Mouse (Mus musculus): ENCODE data around the gene Zdhhc13. TPM values are rescaled to one million over a fixed set of nuclear protein-coding genes. Genes with fewer than 3 reads are reported as not detected.

Zdhhc13 gene
- polyA plus RNA-seq, 1 experiment from 2014 or later = 38.6 TPM

DNA sequence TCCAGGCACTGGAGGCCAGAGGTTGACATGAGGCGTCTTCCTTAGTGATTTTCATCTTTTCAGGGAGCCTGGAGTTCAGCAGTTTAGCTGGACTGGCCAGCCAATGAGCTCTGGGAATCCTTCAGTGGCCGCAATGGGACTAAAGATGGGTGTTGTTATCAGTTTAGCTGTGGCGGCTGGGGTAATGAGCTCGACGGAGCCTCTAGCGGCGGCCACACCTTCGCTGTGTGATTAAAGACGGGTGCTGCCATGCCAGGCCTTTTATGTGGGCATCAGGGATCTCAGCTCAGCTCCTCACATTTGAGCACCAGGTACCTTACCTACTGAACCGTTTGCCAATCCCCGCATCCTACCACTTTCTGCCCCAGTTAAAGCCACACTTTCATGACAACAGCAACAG lies 82.5 kb downstream of the Zdhhc13 start:
- H3K27ac ChIP-seq = no peak overlapping the region
- no peak for ATAC-seq (ENCODE audit: low FRiP score)
- no peak overlapping the region for H3K4me2 ChIP-seq
- no peaks in the 10 kb centered on the region for H3K4me1 ChIP-seq (replicated peaks)
- WGBS = 97% methylated on average over 11 of the region's 11 CpGs
- no peaks in the 10 kb centered on the region for H3K9me3 ChIP-seq
- H3K4me3 ChIP-seq = no peak overlapping the region
- no peaks in the 10 kb centered on the region for H3K27me3 ChIP-seq
- H3K36me3 ChIP-seq = peaks cover 7% of the 10 kb centered on the region
- H3K9ac ChIP-seq = no peak overlapping the region

GRCm38 (mm10) chr7:48875096-48875495 lies 86.3 kb downstream of the Zdhhc13 start:
- ATAC-seq (ENCODE audit: low FRiP score) = no peak
- H3K27me3 ChIP-seq = no peaks in the 10 kb centered on the region
- peaks cover 7% of the 10 kb centered on the region for H3K36me3 ChIP-seq
- H3K27ac ChIP-seq = no peak overlapping the region
- no peaks in the 10 kb centered on the region for H3K9me3 ChIP-seq
- no peak overlapping the region for H3K4me3 ChIP-seq
- H3K9ac ChIP-seq = no peak overlapping the region
- H3K4me1 ChIP-seq (replicated peaks) = peaks cover 5% of the 10 kb centered on the region; the same call in 1 of the 2 replicates
- H3K4me2 ChIP-seq = no peak overlapping the region
- 97% methylated on average over 14 of the region's 14 CpGs for WGBS

DNA sequence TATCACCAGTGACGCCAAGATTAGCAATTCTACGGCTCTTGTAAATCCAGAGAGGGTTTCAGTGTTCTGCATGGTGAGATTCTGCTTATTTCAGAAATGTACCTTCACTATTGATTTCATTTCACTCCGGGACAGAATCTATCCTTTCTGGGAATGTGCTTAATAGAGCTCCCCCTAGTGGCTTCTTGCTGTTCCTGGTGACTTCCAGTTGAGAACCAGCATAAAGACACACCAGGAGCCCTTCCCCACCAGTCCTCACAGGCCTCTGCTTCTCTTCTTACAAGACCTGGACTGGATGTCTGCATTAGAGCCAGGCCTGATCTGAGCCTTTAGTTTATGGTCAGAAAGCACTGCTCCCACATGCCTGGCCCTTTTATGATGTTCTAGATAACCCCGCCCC lies 87.7 kb downstream of the Zdhhc13 start:
- Histone ChIP-seq H3K9ac (no peak overlapping the region), H3K27ac (no peak overlapping the region)
- no peak for ATAC-seq (ENCODE audit: low FRiP score)

More for the DNA sequence above, 87.7 kb downstream of the Zdhhc13 start:
- peaks cover 4% of the 10 kb centered on the region; the same call in 1 of the 2 replicates for H3K27me3 ChIP-seq
- H3K4me1 ChIP-seq (replicated peaks) = peaks cover 13% of the 10 kb centered on the region
- H3K4me3 ChIP-seq = no peak overlapping the region
- no peaks in the 10 kb centered on the region for H3K9me3 ChIP-seq
- WGBS = 72% methylated on average over 4 of the region's 4 CpGs
- H3K36me3 ChIP-seq = peaks cover 7% of the 10 kb centered on the region
- no peak overlapping the region for H3K4me2 ChIP-seq

Other genes with a start within 250 kb of the Zdhhc13 start
- gene Mrgprb2, start 230.9 kb upstream of the Zdhhc13 start, polyA plus RNA-seq (2015; fragmentation: Nextera tagmentation; extraction: Ambion mirVana) = not detected in 2 replicates
- not detected in 2 replicates for gene Mrgprb3, start 145.2 kb upstream of the Zdhhc13 start, polyA plus RNA-seq (2015; fragmentation: Nextera tagmentation; extraction: Ambion mirVana)
- gene Csrp3, start 59.0 kb downstream of the Zdhhc13 start, polyA plus RNA-seq (2015; fragmentation: Nextera tagmentation; extraction: Ambion mirVana) = 1.4 and 2.2 TPM in 2 replicates
- 3.4 and 4.0 TPM in 2 replicates for gene E2f8, start 92.6 kb downstream of the Zdhhc13 start, polyA plus RNA-seq (2015; fragmentation: Nextera tagmentation; extraction: Ambion mirVana)
- gene Nav2, start 119.7 kb downstream of the Zdhhc13 start, polyA plus RNA-seq (2015; fragmentation: Nextera tagmentation; extraction: Ambion mirVana) = 22.4 and 24.2 TPM in 2 replicates

All from hindbrain, embryonic 13.5 days (tissue).